Mouse (Mus musculus): Measurements from ENCODE around the gene Pacsin2. TPM values are rescaled to one million over a fixed set of nuclear protein-coding genes. Genes with fewer than 3 reads are reported as not detected.
A peak's percentile ranks its signal among the peaks of the same experiment; 100 is the strongest.
"Not testable (repeated sequence)": the region's sequence is repeated elsewhere in the genome, so short reads cannot be mapped to it uniquely, and the experiment has no call there.

Gene Pacsin2
- polyA plus RNA-seq, 1 experiment from 2014 or later = 36.3 TPM

- Histone ChIP-seq H3K27me3 (ENCODE audit: control insufficient read depth, insufficient read depth, low read length) (no peaks in the 10 kb centered on the region), H3K4me1 (ENCODE audit: control insufficient read depth, insufficient read depth, low read length) (no peaks in the 10 kb centered on the region), H3K4me3 (ENCODE audit: low read depth, low read length) (no peak overlapping the region), H3K27ac (ENCODE audit: low read depth, low read length) (no peak overlapping the region), H3K36me3 (ENCODE audit: control insufficient read depth, insufficient read depth, low read length) (no peaks in the 10 kb centered on the region), H3K4me2 (no peak overlapping the region), H3K9me3 (ENCODE audit: control insufficient read depth, low read length) (no peaks in the 10 kb centered on the region), H3K9ac (ENCODE audit: low read length) (no peak overlapping the region)
- DNase-seq (ENCODE audit: low spot score, missing footprints) (no peak), ATAC-seq (ENCODE audit: low FRiP score) (no peak)
- 84% methylated on average over 8 of the region's 8 CpGs for WGBS
These were observed 6.0 kb upstream of the Pacsin2 start for GRCm38 (mm10) chr15:83470443-83470842.

- Histone ChIP-seq H3K4me2 (no peak overlapping the region), H3K9ac (ENCODE audit: low read length) (no peak overlapping the region), H3K4me3 (ENCODE audit: low read depth, low read length) (no peak overlapping the region), H3K27ac (ENCODE audit: low read depth, low read length) (no peak overlapping the region), H3K36me3 (ENCODE audit: control insufficient read depth, insufficient read depth, low read length) (no peaks in the 10 kb centered on the region), H3K4me1 (ENCODE audit: control insufficient read depth, insufficient read depth, low read length) (no peaks in the 10 kb centered on the region), H3K27me3 (ENCODE audit: control insufficient read depth, insufficient read depth, low read length) (no peaks in the 10 kb centered on the region), H3K9me3 (ENCODE audit: control insufficient read depth, low read length) (no peaks in the 10 kb centered on the region)
- ATAC-seq (ENCODE audit: low FRiP score) (no peak), DNase-seq (ENCODE audit: low spot score, missing footprints) (no peak)
- 71% methylated on average over 6 of the region's 6 CpGs for WGBS
These were observed 4.9 kb upstream of the Pacsin2 start for GRCm38 (mm10) chr15:83469279-83469821.

- H3K9me3 ChIP-seq (ENCODE audit: control insufficient read depth, low read length) = no peaks in the 10 kb centered on the region
- ATAC-seq (ENCODE audit: low FRiP score) = no peak
- no peak overlapping the region for H3K9ac ChIP-seq (ENCODE audit: low read length)
- no peak overlapping the region for H3K4me2 ChIP-seq
- peaks cover 12% of the 10 kb centered on the region; the same call in 1 of the 2 replicates for H3K4me1 ChIP-seq (ENCODE audit: control insufficient read depth, insufficient read depth, low read length)
- no peaks in the 10 kb centered on the region for H3K27me3 ChIP-seq (ENCODE audit: control insufficient read depth, insufficient read depth, low read length)
- no peaks in the 10 kb centered on the region for H3K36me3 ChIP-seq (ENCODE audit: control insufficient read depth, insufficient read depth, low read length)
- no peak overlapping the region for H3K27ac ChIP-seq (ENCODE audit: low read depth, low read length)
- peak; percentile 64 for DNase-seq (ENCODE audit: low spot score, missing footprints)
- H3K4me3 ChIP-seq (ENCODE audit: low read depth, low read length) = no peak overlapping the region
- 87% methylated on average over 9 of the region's 9 CpGs for WGBS
These were observed 3.0 kb upstream of the Pacsin2 start for GRCm38 (mm10) chr15:83467232-83467966.

- ATAC-seq (ENCODE audit: low FRiP score) (no peak), DNase-seq (ENCODE audit: low spot score, missing footprints) (peak; percentile 62)
- Histone ChIP-seq H3K27ac (ENCODE audit: low read depth, low read length) (no peak overlapping the region), H3K4me3 (ENCODE audit: low read depth, low read length) (no peak overlapping the region), H3K9me3 (ENCODE audit: control insufficient read depth, low read length) (no peaks in the 10 kb centered on the region), H3K4me2 (no peak overlapping the region), H3K4me1 (ENCODE audit: control insufficient read depth, insufficient read depth, low read length) (peaks cover 12% of the 10 kb centered on the region; the same call in 1 of the 2 replicates), H3K27me3 (ENCODE audit: control insufficient read depth, insufficient read depth, low read length) (no peaks in the 10 kb centered on the region), H3K36me3 (ENCODE audit: control insufficient read depth, insufficient read depth, low read length) (no peaks in the 10 kb centered on the region), H3K9ac (ENCODE audit: low read length) (no peak overlapping the region)
- WGBS = 77% methylated on average over 4 of the region's 4 CpGs
These were observed 1.9 kb upstream of the Pacsin2 start for GRCm38 (mm10) chr15:83466331-83466730.

- Histone ChIP-seq H3K27ac (ENCODE audit: low read depth, low read length) (no peak overlapping the region), H3K27me3 (ENCODE audit: control insufficient read depth, insufficient read depth, low read length) (no peaks in the 10 kb centered on the region), H3K36me3 (ENCODE audit: control insufficient read depth, insufficient read depth, low read length) (no peaks in the 10 kb centered on the region), H3K9ac (ENCODE audit: low read length) (no peak overlapping the region), H3K4me3 (ENCODE audit: low read depth, low read length) (peak overlapping the region; percentile 73), H3K9me3 (ENCODE audit: control insufficient read depth, low read length) (no peaks in the 10 kb centered on the region), H3K4me1 (ENCODE audit: control insufficient read depth, insufficient read depth, low read length) (peaks cover 12% of the 10 kb centered on the region; the same call in 1 of the 2 replicates), H3K4me2 (peak overlapping the region; percentile 32; the same call in 1 of the 2 replicates)
- DNase-seq (ENCODE audit: low spot score, missing footprints) (no peak), ATAC-seq (ENCODE audit: low FRiP score) (peak; percentile 51)
- 76% methylated on average over 19 of the region's 19 CpGs for WGBS
These were observed 672 bp upstream of the Pacsin2 start for GRCm38 (mm10) chr15:83464905-83465650.

GRCm38 (mm10) chr15:83463369-83464082, 880 bp downstream of the Pacsin2 start:
- H3K4me1 ChIP-seq (ENCODE audit: control insufficient read depth, insufficient read depth, low read length) = peaks cover 12% of the 10 kb centered on the region; the same call in 1 of the 2 replicates
- H3K27ac ChIP-seq (ENCODE audit: low read depth, low read length) = no peak overlapping the region
- H3K9me3 ChIP-seq (ENCODE audit: control insufficient read depth, low read length) = no peaks in the 10 kb centered on the region
- H3K27me3 ChIP-seq (ENCODE audit: control insufficient read depth, insufficient read depth, low read length) = no peaks in the 10 kb centered on the region
- no peaks in the 10 kb centered on the region for H3K36me3 ChIP-seq (ENCODE audit: control insufficient read depth, insufficient read depth, low read length)
- DNase-seq (ENCODE audit: low spot score, missing footprints) (peak; percentile 85), ATAC-seq (ENCODE audit: low FRiP score) (no peak)
- H3K4me3 ChIP-seq (ENCODE audit: low read depth, low read length) = peak overlapping the region; percentile 73
- 13% methylated on average over 17 of the region's 17 CpGs for WGBS
- H3K4me2 ChIP-seq = peak overlapping the region; percentile 93
- H3K9ac ChIP-seq (ENCODE audit: low read length) = peak overlapping the region; percentile 79

- H3K36me3 ChIP-seq (ENCODE audit: control insufficient read depth, insufficient read depth, low read length); H3K9me3 ChIP-seq (ENCODE audit: control insufficient read depth, low read length); DNase-seq (ENCODE audit: low spot score, missing footprints); H3K4me2 ChIP-seq; ATAC-seq (ENCODE audit: low FRiP score); H3K4me3 ChIP-seq (ENCODE audit: low read depth, low read length); H3K27me3 ChIP-seq (ENCODE audit: control insufficient read depth, insufficient read depth, low read length); H3K27ac ChIP-seq (ENCODE audit: low read depth, low read length); H3K9ac ChIP-seq (ENCODE audit: low read length): not testable (repeated sequence)
- WGBS = 93% methylated on average over 8 of the region's 8 CpGs
- peaks cover 12% of the 10 kb centered on the region; the same call in 1 of the 2 replicates for H3K4me1 ChIP-seq (ENCODE audit: control insufficient read depth, insufficient read depth, low read length)
These were observed 2.1 kb downstream of the Pacsin2 start for GRCm38 (mm10) chr15:83462349-83462748.

GRCm38 (mm10) chr15:83460891-83461290, 3.5 kb downstream of the Pacsin2 start:
- Histone ChIP-seq H3K4me2 (no peak overlapping the region), H3K27me3 (ENCODE audit: control insufficient read depth, insufficient read depth, low read length) (no peaks in the 10 kb centered on the region), H3K27ac (ENCODE audit: low read depth, low read length) (no peak overlapping the region), H3K36me3 (ENCODE audit: control insufficient read depth, insufficient read depth, low read length) (no peaks in the 10 kb centered on the region), H3K9me3 (ENCODE audit: control insufficient read depth, low read length) (no peaks in the 10 kb centered on the region), H3K4me3 (ENCODE audit: low read depth, low read length) (no peak overlapping the region), H3K9ac (ENCODE audit: low read length) (no peak overlapping the region), H3K4me1 (ENCODE audit: control insufficient read depth, insufficient read depth, low read length) (peaks cover 12% of the 10 kb centered on the region; the same call in 1 of the 2 replicates)
- no peak for DNase-seq (ENCODE audit: low spot score, missing footprints)
- 92% methylated on average over 3 of the region's 3 CpGs for WGBS
- no peak for ATAC-seq (ENCODE audit: low FRiP score)

Data from midbrain, embryonic 11.5 days (tissue).